Mouse (Mus musculus) neural tube, embryonic 12.5 days (tissue): Measurements from ENCODE around the gene Pram1. TPM values are rescaled to one million over a fixed set of nuclear protein-coding genes. Genes with fewer than 3 reads are reported as not detected.

Source experiments
- ATAC-seq: fragments of 200-750 bp; cut with Nextera tagmentation; 2 replicates; pipeline ENCODE4 v1.8.0; 2017; ENCODE audit warnings: low read depth, mild to moderate bottlenecking, moderate TSS enrichment, moderate library complexity; ENCODE audit not compliant: low FRiP score
- H3K27ac ChIP-seq: fragments of 300-500 bp; sonication (generic); 2 replicates; pipeline ENCODE4 v1.5.1; 2016
- H3K27me3 ChIP-seq: fragments of 300-500 bp; sonication (generic); replicated peaks from 2 replicates; pipeline ENCODE4 v1.6.1; 2016; ENCODE audit warnings: mild to moderate bottlenecking
- H3K36me3 ChIP-seq: fragments of 300-500 bp; sonication (generic); 2 replicates; pipeline ENCODE4 v1.6.1; 2016; ENCODE audit warnings: mild to moderate bottlenecking
- H3K4me1 ChIP-seq: fragments of 300-500 bp; sonication (generic); 2 replicates; pipeline ENCODE4 v1.6.1; 2016
- H3K4me2 ChIP-seq: fragments of 300-500 bp; sonication (generic); replicated peaks from 2 replicates; pipeline ENCODE4 v1.6.1; 2016; ENCODE audit warnings: mild to moderate bottlenecking
- H3K4me3 ChIP-seq: fragments of 300-500 bp; sonication (generic); 2 replicates; pipeline ENCODE4 v1.5.1; 2016
- H3K9ac ChIP-seq: fragments of 300-500 bp; sonication (generic); 2 replicates; pipeline ENCODE4 v1.6.1; 2016; ENCODE audit warnings: mild to moderate bottlenecking
- H3K9me3 ChIP-seq: fragments of 300-500 bp; sonication (generic); 2 replicates; pipeline ENCODE4 v1.6.1; 2016; ENCODE audit warnings: mild to moderate bottlenecking
- WGBS: fragments of 180-500 bp; shearing (Covaris S2); methylation state at CpG from one replicate; pipeline ENCODE4 v1.1.7; 2016; 5-methylcytosine and 5-hydroxymethylcytosine counted together
- polyA plus RNA-seq: library from polyadenylated mRNA; unstranded; fragments of >200 nt; fragmentation: Nextera tagmentation; extraction: Ambion mirVana; gene quantifications from 2 replicates; pipeline ENCODE4 v1.2.1, GENCODE M21; 2016

Pram1 gene
- polyA plus RNA-seq, 1 experiment from 2014 or later: 0.87 TPM

GRCm38 (mm10) chr17:33629487-33630125, 8.2 kb upstream of the Pram1 start:
- peak overlapping the region; percentile 83 for H3K9ac ChIP-seq
- 76% methylated on average over 12 of the region's 12 CpGs for WGBS
- ATAC-seq: peak; percentile 19; the same call in 1 of the 2 replicates

DNA sequence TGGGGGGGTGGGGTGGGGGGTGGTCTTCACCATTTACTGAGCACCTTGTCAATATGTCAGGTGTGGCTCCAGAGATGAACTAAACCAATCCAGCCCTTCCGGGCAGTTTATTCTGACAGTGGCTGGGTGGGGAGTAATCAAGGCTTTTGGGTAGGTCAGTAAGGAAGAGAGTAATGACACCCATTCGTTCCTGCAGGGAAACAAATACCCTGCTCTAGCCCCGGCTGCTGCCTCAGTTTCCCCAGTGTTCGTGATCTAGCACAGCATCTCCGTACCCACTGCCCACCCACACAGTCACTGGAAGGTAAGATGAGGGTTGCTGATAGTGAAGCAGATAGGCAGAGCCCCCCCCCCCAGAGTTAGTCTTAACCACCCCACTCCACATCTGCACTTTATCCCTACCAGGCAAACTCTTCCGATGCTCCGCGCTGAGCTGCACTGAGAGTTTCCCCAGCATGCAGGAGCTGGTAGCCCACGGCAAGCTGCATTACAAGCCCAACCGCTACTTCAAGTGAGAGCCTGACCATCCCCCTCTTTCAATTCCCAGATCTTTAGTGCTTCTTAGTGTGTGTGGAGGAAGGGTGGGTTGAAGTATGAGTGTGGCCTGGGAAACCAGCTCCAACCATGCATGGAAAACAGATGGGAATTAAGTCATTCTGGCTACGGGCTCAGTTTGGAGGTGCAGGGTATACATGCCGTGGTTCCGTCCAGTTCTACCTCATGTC, 7.5 kb upstream of the Pram1 start:
- 85% methylated on average over 13 of the region's 13 CpGs for WGBS
- peaks cover 20% of the 10 kb centered on the region for H3K36me3 ChIP-seq
- H3K4me3 ChIP-seq: no peak overlapping the region
- peak overlapping the region; percentile 75 for H3K4me2 ChIP-seq
- H3K27ac ChIP-seq: no peak overlapping the region
- H3K9ac ChIP-seq: 0 out of 2 replicates have a peak overlapping the region, but pooled peaks have one; percentile 83
- H3K27me3 ChIP-seq: no peaks in the 10 kb centered on the region
- H3K4me1 ChIP-seq: peaks cover 14% of the 10 kb centered on the region
- ATAC-seq: no peak
- no peaks in the 10 kb centered on the region for H3K9me3 ChIP-seq

More at GRCm38 (mm10) chr17:33629487-33630125, 8.2 kb upstream of the Pram1 start:
- Histone ChIP-seq H3K4me2 (peak overlapping the region; percentile 75), H3K27me3 (no peaks in the 10 kb centered on the region), H3K4me3 (peak overlapping the region; percentile 60), H3K27ac (peak overlapping the region; percentile 88; the same call in 1 of the 2 replicates), H3K9me3 (no peaks in the 10 kb centered on the region), H3K4me1 (peaks cover 14% of the 10 kb centered on the region), H3K36me3 (peaks cover 20% of the 10 kb centered on the region)

GRCm38 (mm10) chr17:33631236-33631635, 6.6 kb upstream of the Pram1 start:
- Histone ChIP-seq H3K9ac (no peak overlapping the region), H3K27me3 (no peaks in the 10 kb centered on the region), H3K9me3 (no peaks in the 10 kb centered on the region), H3K27ac (no peak overlapping the region), H3K4me2 (no peak overlapping the region), H3K4me1 (peaks cover 14% of the 10 kb centered on the region), H3K4me3 (no peak overlapping the region), H3K36me3 (peaks cover 20% of the 10 kb centered on the region)
- WGBS: 97% methylated on average over 9 of the region's 9 CpGs
- ATAC-seq: no peak

- peaks cover 20% of the 10 kb centered on the region for H3K36me3 ChIP-seq
- 94% methylated on average over 5 of the region's 5 CpGs for WGBS
- H3K4me1 ChIP-seq: peaks cover 14% of the 10 kb centered on the region
- no peak for ATAC-seq
- H3K27me3 ChIP-seq: no peaks in the 10 kb centered on the region
- no peak overlapping the region for H3K9ac ChIP-seq
- H3K4me3 ChIP-seq: no peak overlapping the region
- H3K4me2 ChIP-seq: no peak overlapping the region
- no peak overlapping the region for H3K27ac ChIP-seq
- H3K9me3 ChIP-seq: no peaks in the 10 kb centered on the region
These were observed 6.1 kb upstream of the Pram1 start for GRCm38 (mm10) chr17:33631796-33632195.

DNA sequence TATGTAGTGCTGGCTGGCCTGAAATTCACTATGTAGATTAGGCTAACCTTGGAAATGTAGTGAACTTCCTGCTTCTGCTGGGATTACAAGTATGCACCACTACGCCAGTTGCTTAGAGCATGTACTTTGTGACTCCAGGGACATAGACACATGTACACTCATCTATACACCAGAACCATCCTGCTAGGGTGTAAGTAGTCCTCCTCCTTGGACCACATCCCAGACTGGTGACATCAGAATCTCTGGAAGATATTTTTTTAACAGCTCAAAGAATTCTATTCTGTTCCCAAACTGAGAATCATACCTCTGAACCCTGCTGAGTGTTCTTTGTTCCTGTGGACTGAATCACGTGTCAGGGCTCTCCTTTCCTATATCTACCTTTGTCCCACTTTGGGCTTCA, 818 bp upstream of the Pram1 start:
- no peak overlapping the region for H3K4me3 ChIP-seq
- ATAC-seq: no peak
- H3K27me3 ChIP-seq: no peaks in the 10 kb centered on the region
- H3K27ac ChIP-seq: no peak overlapping the region
- no peaks in the 10 kb centered on the region for H3K9me3 ChIP-seq
- WGBS: 90% methylated on average over 2 of the region's 2 CpGs
- no peaks in the 10 kb centered on the region for H3K4me1 ChIP-seq
- no peak overlapping the region for H3K9ac ChIP-seq
- H3K36me3 ChIP-seq: peaks cover 13% of the 10 kb centered on the region
- H3K4me2 ChIP-seq: no peak overlapping the region

DNA sequence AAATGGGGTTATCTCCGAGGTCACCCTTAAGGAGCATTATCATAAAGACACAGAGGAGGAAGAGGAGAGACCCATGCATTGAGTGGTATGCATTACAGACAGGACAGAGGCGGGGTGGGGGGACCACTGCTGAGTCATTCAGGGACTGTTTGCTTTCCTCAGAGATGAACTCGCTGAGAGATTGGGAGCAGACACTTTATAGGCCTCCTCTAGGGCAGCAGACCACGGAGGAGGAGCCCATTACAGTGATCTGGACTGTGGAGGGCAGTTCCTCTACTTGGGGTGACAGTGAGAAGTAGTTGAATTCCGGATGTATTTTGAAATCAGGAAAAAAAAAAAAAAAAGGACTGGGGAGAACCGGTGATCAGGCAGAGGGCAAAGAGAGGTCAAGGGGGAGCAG, 1.9 kb downstream of the Pram1 start:
- Histone ChIP-seq H3K36me3 (peaks cover 36% of the 10 kb centered on the region), H3K27ac (no peak overlapping the region), H3K4me2 (no peak overlapping the region), H3K4me3 (no peak overlapping the region), H3K9ac (no peak overlapping the region), H3K27me3 (no peaks in the 10 kb centered on the region), H3K4me1 (no peaks in the 10 kb centered on the region), H3K9me3 (no peaks in the 10 kb centered on the region)
- no peak for ATAC-seq
- 67% methylated on average over 6 of the region's 6 CpGs for WGBS

GRCm38 (mm10) chr17:33644068-33644467, 6.2 kb downstream of the Pram1 start:
- Histone ChIP-seq H3K4me2 (no peak overlapping the region), H3K4me1 (no peaks in the 10 kb centered on the region), H3K4me3 (peak overlapping the region; percentile 0; the same call in 1 of the 2 replicates), H3K36me3 (peaks cover 69% of the 10 kb centered on the region), H3K27ac (no peak overlapping the region), H3K27me3 (no peaks in the 10 kb centered on the region), H3K9ac (no peak overlapping the region), H3K9me3 (no peaks in the 10 kb centered on the region)
- 98% methylated on average over 4 of the region's 4 CpGs for WGBS
- ATAC-seq: no peak

DNA sequence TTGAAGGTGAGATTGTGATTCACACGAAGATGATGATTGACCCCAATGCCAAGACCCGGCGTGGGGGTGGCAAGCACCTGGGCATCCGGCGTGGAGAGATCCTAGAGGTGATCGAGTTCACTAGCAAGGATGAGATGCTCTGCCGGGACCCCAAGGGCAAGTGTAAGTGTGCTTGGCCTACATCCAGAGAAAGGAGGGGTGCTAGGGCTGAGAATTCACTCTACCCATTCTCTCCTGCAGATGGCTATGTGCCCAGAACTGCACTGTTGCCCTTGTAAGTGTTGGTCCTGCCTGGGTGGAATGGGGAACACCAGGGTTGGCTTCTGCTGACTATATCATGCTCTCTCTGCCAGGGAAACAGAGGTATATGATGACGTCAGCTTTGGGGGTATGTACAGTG, 7.2 kb downstream of the Pram1 start:
- no peaks in the 10 kb centered on the region for H3K4me1 ChIP-seq
- no peaks in the 10 kb centered on the region for H3K9me3 ChIP-seq
- H3K36me3 ChIP-seq: peaks cover 79% of the 10 kb centered on the region
- no peak overlapping the region for H3K4me2 ChIP-seq
- ATAC-seq: no peak
- no peak overlapping the region for H3K27ac ChIP-seq
- no peak overlapping the region for H3K9ac ChIP-seq
- H3K4me3 ChIP-seq: no peak overlapping the region
- WGBS: 97% methylated on average over 8 of the region's 8 CpGs
- no peaks in the 10 kb centered on the region for H3K27me3 ChIP-seq

- no peak overlapping the region for H3K4me3 ChIP-seq
- H3K36me3 ChIP-seq: peaks cover 95% of the 10 kb centered on the region
- no peak overlapping the region for H3K9ac ChIP-seq
- 98% methylated on average over 34 of the region's 34 CpGs for WGBS
- H3K4me2 ChIP-seq: no peak overlapping the region
- H3K9me3 ChIP-seq: no peaks in the 10 kb centered on the region
- H3K4me1 ChIP-seq: no peaks in the 10 kb centered on the region
- H3K27me3 ChIP-seq: no peaks in the 10 kb centered on the region
- no peak overlapping the region for H3K27ac ChIP-seq
- ATAC-seq: no peak
These were observed 12.1 kb downstream of the Pram1 start for GRCm38 (mm10) chr17:33649781-33650475.

GRCm38 (mm10) chr17:33666813-33667212, 29.0 kb downstream of the Pram1 start:
- Histone ChIP-seq H3K27me3 (no peaks in the 10 kb centered on the region), H3K4me1 (no peaks in the 10 kb centered on the region), H3K4me3 (no peak overlapping the region), H3K4me2 (no peak overlapping the region), H3K9me3 (no peaks in the 10 kb centered on the region), H3K9ac (no peak overlapping the region), H3K36me3 (peaks cover 59% of the 10 kb centered on the region), H3K27ac (no peak overlapping the region)
- WGBS: 95% methylated on average over 3 of the region's 3 CpGs
- ATAC-seq: no peak

DNA sequence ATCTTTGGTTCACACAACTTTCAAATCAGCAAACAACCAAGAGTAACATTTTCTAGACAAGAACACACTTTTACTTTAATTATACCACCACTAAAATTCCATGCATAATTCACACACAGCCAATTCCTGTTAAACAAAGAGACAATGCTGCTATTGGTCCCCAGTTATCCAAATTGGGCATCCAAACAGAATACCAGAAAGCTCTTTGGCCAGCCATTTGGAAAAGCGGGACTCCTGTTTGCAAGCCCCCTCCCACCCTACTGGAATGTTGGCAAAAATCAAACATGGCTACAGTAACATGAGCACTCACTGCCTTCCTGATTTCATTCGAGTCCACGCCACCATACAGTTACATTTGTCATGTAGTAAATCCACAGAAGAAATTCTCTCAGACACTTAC, 31.8 kb downstream of the Pram1 start:
- Histone ChIP-seq H3K4me3 (no peak overlapping the region), H3K9me3 (no peaks in the 10 kb centered on the region), H3K27ac (no peak overlapping the region), H3K4me1 (no peaks in the 10 kb centered on the region), H3K27me3 (no peaks in the 10 kb centered on the region), H3K36me3 (peaks cover 39% of the 10 kb centered on the region), H3K4me2 (no peak overlapping the region), H3K9ac (no peak overlapping the region)
- ATAC-seq: no peak
- 91% methylated on average over 3 of the region's 3 CpGs for WGBS

DNA sequence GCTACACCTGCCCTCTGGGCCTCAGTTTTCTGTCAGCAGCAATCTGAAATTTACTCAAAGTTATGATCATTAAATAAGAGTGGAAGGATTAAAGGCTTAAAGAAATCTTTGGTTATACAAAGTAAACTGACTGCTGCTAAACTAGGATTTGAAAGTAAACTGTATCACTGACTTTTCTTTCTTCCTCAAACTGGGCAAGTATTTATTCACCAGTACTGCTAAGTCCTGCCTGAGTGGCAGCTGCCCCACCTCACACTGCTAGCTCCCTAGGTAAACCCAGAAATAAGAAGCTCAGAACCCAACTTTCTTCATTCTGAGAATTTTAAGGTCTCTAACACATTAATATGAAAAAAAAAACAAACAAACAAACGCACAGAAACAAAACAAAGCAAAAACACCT, 36.0 kb downstream of the Pram1 start:
- H3K4me3 ChIP-seq: no peak overlapping the region
- peaks cover 20% of the 10 kb centered on the region for H3K36me3 ChIP-seq
- H3K27me3 ChIP-seq: no peaks in the 10 kb centered on the region
- no peaks in the 10 kb centered on the region for H3K4me1 ChIP-seq
- no peak overlapping the region for H3K9ac ChIP-seq
- WGBS: 81% methylated on average over 1 of the region's 1 CpGs
- H3K27ac ChIP-seq: no peak overlapping the region
- ATAC-seq: no peak
- H3K9me3 ChIP-seq: no peaks in the 10 kb centered on the region
- H3K4me2 ChIP-seq: no peak overlapping the region
